Mouse (Mus musculus) lung, postnatal 0 days (tissue): ENCODE measurements around the gene Bag5.

Experiments
- CTCF ChIP-seq: IDR thresholded peaks from 2 replicates; pipeline ENCODE4 v1.5.1; 2016; ENCODE audit warnings: antibody characterized with exemption, mild to moderate bottlenecking
- EP300 ChIP-seq: IDR thresholded peaks from 2 replicates; pipeline ENCODE4 v1.6.1; 2016; ENCODE audit warnings: antibody characterized with exemption, mild to moderate bottlenecking, control low read depth

- TF ChIP-seq CTCF: no peak
- no peak for TF ChIP-seq EP300
Measured at GRCm38 (mm10) chr12:111670371-111670971, 42.6 kb downstream of the Bag5 start.
